Mouse (Mus musculus): Measurements from ENCODE around the gene Fhl2. TPM values are rescaled to one million over a fixed set of nuclear protein-coding genes. Genes with fewer than 3 reads are reported as not detected.
"Not testable (repeated sequence)": the region's sequence is repeated elsewhere in the genome, so short reads cannot be mapped to it uniquely, and the experiment has no call there.

Fhl2 gene
- polyA plus RNA-seq, 1 experiment from 2014 or later, result 55.3 TPM

GRCm38 (mm10) chr1:43142849-43143248 lies 53.9 kb downstream of the Fhl2 start:
- Histone ChIP-seq H3K27ac (ENCODE audit: low read depth, low read length) (no peak overlapping the region), H3K9ac (ENCODE audit: low read depth, low read length) (no peak overlapping the region), H3K9me3 (ENCODE audit: control insufficient read depth) (no peaks in the 10 kb centered on the region), H3K4me3 (ENCODE audit: low read depth, low read length) (no peak overlapping the region), H3K27me3 (replicated peaks; ENCODE audit: control insufficient read depth, insufficient read depth, low read length) (no peaks in the 10 kb centered on the region), H3K4me2 (replicated peaks; ENCODE audit: low read depth) (no peak overlapping the region), H3K4me1 (replicated peaks; ENCODE audit: control insufficient read depth, insufficient read depth, low read length) (peaks cover 3% of the 10 kb centered on the region; the same call in 1 of the 2 replicates), H3K36me3 (ENCODE audit: control insufficient read depth, insufficient read depth) (peaks cover 38% of the 10 kb centered on the region)
- 80% methylated on average over 6 of the region's 6 CpGs for WGBS
- no peak for ATAC-seq
- TF ChIP-seq CTCF (IDR thresholded peaks at IDR 0.05; ENCODE audit: low read depth), result no peak

DNA sequence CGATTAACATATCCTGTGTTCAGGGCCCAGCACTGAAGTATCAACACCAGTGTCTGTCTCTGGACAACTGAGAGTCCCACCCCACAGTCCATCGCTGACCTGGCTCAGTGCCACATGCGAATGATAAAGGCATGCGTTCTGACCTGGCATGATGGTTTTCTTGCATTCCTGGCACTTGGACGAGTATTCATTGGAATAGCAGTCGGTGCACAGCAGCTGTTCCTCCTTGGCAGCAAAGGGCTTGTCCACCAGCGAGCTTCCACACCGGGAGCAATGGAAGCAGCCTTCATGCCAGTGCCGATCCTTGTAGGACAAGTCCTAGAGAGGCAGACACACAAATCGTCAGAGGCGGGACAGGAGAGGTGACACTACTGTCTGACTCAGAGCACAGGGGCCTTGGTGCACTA lies 55.2 kb downstream of the Fhl2 start:
- H3K4me2 ChIP-seq (replicated peaks; ENCODE audit: low read depth), result no peak overlapping the region
- 62% methylated on average over 11 of the region's 11 CpGs for WGBS
- H3K27me3 ChIP-seq (replicated peaks; ENCODE audit: control insufficient read depth, insufficient read depth, low read length), result no peaks in the 10 kb centered on the region
- ATAC-seq, result no peak
- H3K9me3 ChIP-seq (ENCODE audit: control insufficient read depth), result no peaks in the 10 kb centered on the region
- TF ChIP-seq CTCF (IDR thresholded peaks at IDR 0.05; ENCODE audit: low read depth), result no peak
- no peak overlapping the region for H3K4me3 ChIP-seq (ENCODE audit: low read depth, low read length)
- H3K4me1 ChIP-seq (replicated peaks; ENCODE audit: control insufficient read depth, insufficient read depth, low read length), result peaks cover 3% of the 10 kb centered on the region; the same call in 1 of the 2 replicates
- no peak overlapping the region for H3K27ac ChIP-seq (ENCODE audit: low read depth, low read length)
- peaks cover 45% of the 10 kb centered on the region for H3K36me3 ChIP-seq (ENCODE audit: control insufficient read depth, insufficient read depth)
- no peak overlapping the region for H3K9ac ChIP-seq (ENCODE audit: low read depth, low read length)

GRCm38 (mm10) chr1:43139587-43140266 lies 57.1 kb downstream of the Fhl2 start:
- TF ChIP-seq CTCF (IDR thresholded peaks at IDR 0.05; ENCODE audit: low read depth), result peak; percentile 99
- ATAC-seq, result peak; percentile 52
- H3K27ac ChIP-seq (ENCODE audit: low read depth, low read length), result no peak overlapping the region

DNA sequence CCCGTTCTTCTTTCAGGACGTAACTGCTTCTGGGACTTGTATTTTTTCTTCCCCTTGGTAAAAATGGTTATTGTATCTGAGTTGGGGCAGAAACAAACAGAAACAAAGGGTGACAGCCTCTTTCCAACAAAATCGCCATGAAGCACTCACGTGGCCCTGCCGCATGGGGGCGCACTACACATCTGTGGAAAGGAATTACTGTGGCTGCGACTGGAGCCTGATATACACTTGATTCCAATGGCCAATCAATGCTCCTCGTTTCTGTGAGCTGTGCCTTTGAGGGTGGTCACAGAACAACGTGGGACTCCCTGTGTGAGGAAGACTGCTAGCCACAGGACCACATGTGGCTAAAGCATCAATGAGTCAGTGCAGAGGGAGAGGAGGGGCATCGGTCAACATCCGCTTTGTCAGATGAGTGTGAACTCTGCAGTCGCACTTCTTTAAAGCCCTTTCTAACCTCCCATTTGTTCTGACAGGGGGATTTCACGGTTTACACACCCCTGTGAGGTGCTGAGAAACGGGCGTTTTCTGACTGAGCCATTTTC lies 58.4 kb downstream of the Fhl2 start:
- TF ChIP-seq CTCF (IDR thresholded peaks at IDR 0.05; ENCODE audit: low read depth), result peak; percentile 65
- H3K4me3 ChIP-seq (ENCODE audit: low read depth, low read length), result no peak overlapping the region
- no peak overlapping the region for H3K27ac ChIP-seq (ENCODE audit: low read depth, low read length)
- no peaks in the 10 kb centered on the region for H3K4me1 ChIP-seq (replicated peaks; ENCODE audit: control insufficient read depth, insufficient read depth, low read length)
- peaks cover 50% of the 10 kb centered on the region for H3K36me3 ChIP-seq (ENCODE audit: control insufficient read depth, insufficient read depth)
- no peak overlapping the region for H3K9ac ChIP-seq (ENCODE audit: low read depth, low read length)
- 77% methylated on average over 15 of the region's 15 CpGs for WGBS
- no peak for ATAC-seq
- no peaks in the 10 kb centered on the region for H3K9me3 ChIP-seq (ENCODE audit: control insufficient read depth)
- H3K27me3 ChIP-seq (replicated peaks; ENCODE audit: control insufficient read depth, insufficient read depth, low read length), result no peaks in the 10 kb centered on the region
- no peak overlapping the region for H3K4me2 ChIP-seq (replicated peaks; ENCODE audit: low read depth)

More at GRCm38 (mm10) chr1:43139587-43140266, 57.1 kb downstream of the Fhl2 start:
- WGBS, result 50% methylated on average over 8 of the region's 8 CpGs
- H3K9me3 ChIP-seq (ENCODE audit: control insufficient read depth), result no peaks in the 10 kb centered on the region
- no peak overlapping the region for H3K4me2 ChIP-seq (replicated peaks; ENCODE audit: low read depth)
- H3K27me3 ChIP-seq (replicated peaks; ENCODE audit: control insufficient read depth, insufficient read depth, low read length), result no peaks in the 10 kb centered on the region
- H3K4me3 ChIP-seq (ENCODE audit: low read depth, low read length), result no peak overlapping the region
- H3K4me1 ChIP-seq (replicated peaks; ENCODE audit: control insufficient read depth, insufficient read depth, low read length), result no peaks in the 10 kb centered on the region
- H3K9ac ChIP-seq (ENCODE audit: low read depth, low read length), result no peak overlapping the region
- H3K36me3 ChIP-seq (ENCODE audit: control insufficient read depth, insufficient read depth), result peaks cover 56% of the 10 kb centered on the region

GRCm38 (mm10) chr1:43137334-43137733 lies 59.5 kb downstream of the Fhl2 start:
- H3K4me1 ChIP-seq (replicated peaks; ENCODE audit: control insufficient read depth, insufficient read depth, low read length), result no peaks in the 10 kb centered on the region
- WGBS, result 97% methylated on average over 5 of the region's 5 CpGs
- H3K4me2 ChIP-seq (replicated peaks; ENCODE audit: low read depth), result no peak overlapping the region
- no peak overlapping the region for H3K27ac ChIP-seq (ENCODE audit: low read depth, low read length)
- H3K27me3 ChIP-seq (replicated peaks; ENCODE audit: control insufficient read depth, insufficient read depth, low read length), result no peaks in the 10 kb centered on the region
- no peak for ATAC-seq
- TF ChIP-seq CTCF (IDR thresholded peaks at IDR 0.05; ENCODE audit: low read depth), result no peak
- no peak overlapping the region for H3K9ac ChIP-seq (ENCODE audit: low read depth, low read length)
- no peaks in the 10 kb centered on the region for H3K9me3 ChIP-seq (ENCODE audit: control insufficient read depth)
- no peak overlapping the region for H3K4me3 ChIP-seq (ENCODE audit: low read depth, low read length)
- peaks cover 50% of the 10 kb centered on the region for H3K36me3 ChIP-seq (ENCODE audit: control insufficient read depth, insufficient read depth)

GRCm38 (mm10) chr1:43136488-43137029 lies 60.2 kb downstream of the Fhl2 start:
- not testable (repeated sequence) for H3K4me3 ChIP-seq (ENCODE audit: low read depth, low read length); ATAC-seq; H3K4me2 ChIP-seq (replicated peaks; ENCODE audit: low read depth); H3K27ac ChIP-seq (ENCODE audit: low read depth, low read length); H3K27me3 ChIP-seq (replicated peaks; ENCODE audit: control insufficient read depth, insufficient read depth, low read length); H3K9me3 ChIP-seq (ENCODE audit: control insufficient read depth); H3K4me1 ChIP-seq (replicated peaks; ENCODE audit: control insufficient read depth, insufficient read depth, low read length); H3K9ac ChIP-seq (ENCODE audit: low read depth, low read length)
- peaks cover 50% of the 10 kb centered on the region for H3K36me3 ChIP-seq (ENCODE audit: control insufficient read depth, insufficient read depth)
- WGBS, result 85% methylated on average over 2 of the region's 2 CpGs

Measured in intestine, postnatal 0 days (tissue).